Mouse (Mus musculus) liver, embryonic 14.5 days (tissue): ENCODE results near the gene C9.

ENCODE experiments used
- CTCF ChIP-seq: IDR thresholded peaks from 2 replicates; pipeline ENCODE4 v1.5.1; 2016; ENCODE audit warnings: antibody characterized with exemption, low read depth, control low read depth
- EP300 ChIP-seq: IDR thresholded peaks from 2 replicates; pipeline ENCODE4 v1.6.1; 2016; ENCODE audit warnings: antibody characterized with exemption, low read depth

DNA sequence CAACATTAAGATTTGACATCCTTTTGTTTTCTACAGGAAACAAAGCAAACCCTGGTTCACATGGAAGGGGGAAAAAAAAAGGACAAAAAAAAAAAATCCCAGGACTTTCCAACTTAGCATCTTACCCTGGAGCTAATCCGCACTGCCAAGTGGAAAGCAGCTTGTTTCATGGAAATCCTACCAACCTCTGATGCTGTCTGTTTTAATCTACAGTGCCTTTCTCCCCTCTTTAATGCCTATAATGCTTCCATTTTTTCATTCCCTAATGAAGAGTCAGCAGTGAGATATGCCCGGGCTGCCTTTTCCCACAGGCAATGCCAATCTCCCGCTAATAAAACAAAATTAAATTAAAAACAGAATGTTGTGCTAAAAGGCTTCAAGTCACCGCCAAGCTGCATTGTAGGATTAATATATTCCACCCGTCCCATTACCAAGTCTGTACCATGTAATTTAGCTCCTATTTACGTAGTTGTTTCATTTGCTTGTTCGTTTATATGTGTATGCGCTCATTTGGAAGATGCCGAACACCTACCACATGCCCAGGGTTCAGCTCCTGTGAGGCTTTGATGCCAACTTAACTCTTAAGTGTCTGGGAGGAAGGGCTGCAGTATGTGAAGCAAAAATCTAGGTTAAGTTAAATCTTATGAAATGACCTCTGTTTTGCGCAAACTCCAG, 53.4 kb downstream of the C9 start:
- no peak for TF ChIP-seq EP300
- TF ChIP-seq CTCF: no peak
